17 mouse cellular contexts compared by ENCODE assay signal in genomic region chr13:62916675-62917074, GRCm38 (mm10). TPM values are rescaled to one million over a fixed set of nuclear protein-coding genes. Genes with fewer than 3 reads are reported as not detected.
DNase-seq lines count a peak whose midpoint lies in the region; ATAC-seq and TF ChIP-seq lines count a peak whose summit lies in the region.
"Had no signal": no experiment of that assay in that cellular context is flagged by ENCODE, and none has a peak within 500 bp of the region (broad histone marks: within the 10 kb centered on the region; RNA-seq: fewer than 3 reads in every experiment).

No protein-coding gene starts in this region.

- no peak overlapping the region for H3K27ac ChIP-seq in kidney, embryonic 15.5 days
- no peak overlapping the region for H3K27ac ChIP-seq in layer of hippocampus, adult 2 months
- H3K27ac ChIP-seq: forebrain, embryonic 13.5 days; hindbrain, embryonic 15.5 days; liver, embryonic 14.5 days had no signal

- intact Hi-C loops in left cerebral cortex, postnatal 36 days (cut with DNase I), result no loop called here

- 52% methylated on average over 4 of the region's 4 CpGs for WGBS in kidney, embryonic 15.5 days

- DNase-seq in kidney, adult 11 months, result peak; percentile 80
- peak; percentile 4 for DNase-seq in ovary, postnatal 36 days (ENCODE audit: low spot score)
- DNase-seq in ovary, adult 18-20 months (ENCODE audit: low spot score), result no peak
- peak; percentile 81 for DNase-seq in kidney, adult 9 months
- no peak for DNase-seq in layer of hippocampus, adult 2 months (ENCODE audit: low spot score in 2 of 2)
- DNase-seq in left cerebral cortex, postnatal 36 days (ENCODE audit: low spot score in 2 of 2), result no peak
- DNase-seq: cerebellum, postnatal 36 days; heart, postnatal 10 days had no signal

- H3K27me3 ChIP-seq in kidney, embryonic 15.5 days, result no peaks in the 10 kb centered on the region
- H3K27me3 ChIP-seq: embryonic facial prominence, embryonic 15.5 days; forebrain, embryonic 13.5 days; hindbrain, embryonic 15.5 days had no signal

- no peak overlapping the region for H3K4me3 ChIP-seq in kidney, embryonic 15.5 days (replicated peaks)
- no peak overlapping the region for H3K4me3 ChIP-seq in layer of hippocampus, adult 2 months
- H3K4me3 ChIP-seq: embryonic facial prominence, embryonic 15.5 days; forebrain, embryonic 13.5 days; hindbrain, embryonic 15.5 days; myocyte had no signal

- no peak for ATAC-seq in kidney, embryonic 15.5 days (replicated peaks; ENCODE audit: low FRiP score)
- 0 out of 2 replicates have a peak, but pooled peaks have one; percentile 14 for ATAC-seq in megakaryocyte progenitor cell, adult 5-6 weeks (replicated peaks; ENCODE audit: poor library complexity)
- ATAC-seq: forebrain, embryonic 13.5 days had no signal

- no peak for TF ChIP-seq CTCF in layer of hippocampus, adult 2 months (conservative IDR thresholded peaks at IDR 0.05)

- no peaks in the 10 kb centered on the region for H3K4me1 ChIP-seq in kidney, embryonic 15.5 days
- H3K4me1 ChIP-seq: forebrain, embryonic 13.5 days; hindbrain, embryonic 15.5 days had no signal

- no peak overlapping the region for H3K9ac ChIP-seq in kidney, embryonic 15.5 days
- H3K9ac ChIP-seq: embryonic facial prominence, embryonic 15.5 days; forebrain, embryonic 13.5 days; hindbrain, embryonic 15.5 days; liver, embryonic 14.5 days had no signal

- no peaks in the 10 kb centered on the region for H3K9me3 ChIP-seq in kidney, embryonic 15.5 days (replicated peaks)
- H3K9me3 ChIP-seq: embryonic facial prominence, embryonic 15.5 days; forebrain, embryonic 13.5 days; hindbrain, embryonic 15.5 days had no signal

- no peak overlapping the region for H3K4me2 ChIP-seq in kidney, embryonic 15.5 days
- H3K4me2 ChIP-seq: embryonic facial prominence, embryonic 15.5 days; forebrain, embryonic 13.5 days; hindbrain, embryonic 15.5 days; midbrain, embryonic 11.5 days had no signal

- no peaks in the 10 kb centered on the region for H3K36me3 ChIP-seq in kidney, embryonic 15.5 days
- H3K36me3 ChIP-seq: embryonic facial prominence, embryonic 15.5 days; hindbrain, embryonic 15.5 days had no signal

RNA-seq across cellular contexts. Expression of gene Fbp1, which starts 28.6 kb away (rescaled TPM):
- 42.4 and 48.6 TPM in 2 replicates for polyA plus RNA-seq in kidney, embryonic 15.5 days (2015; fragmentation: Nextera tagmentation; extraction: Ambion mirVana)
- total RNA-seq in megakaryocyte progenitor cell, adult 5-6 weeks (2015), result 10.5 and 13.8 TPM in 2 replicates
- total RNA-seq in megakaryocyte progenitor cell, adult 5-6 weeks (2017), result 10.5 and 19.5 TPM in 2 replicates
- under 1 TPM in 1 of 2 experiments, not detected in 1; 0.61 TPM for total RNA-seq in layer of hippocampus, adult 2 months (2021)
- total RNA-seq in left cerebral cortex, postnatal 36 days (2021), result under 1 TPM; 0.79 TPM
- total RNA-seq: heart, adult 8-10 months; heart, postnatal 10 days had no signal
- polyA plus RNA-seq: forebrain, embryonic 13.5 days; midbrain, embryonic 11.5 days; myocyte had no signal

RNA-seq across cellular contexts. Expression of gene 2010111I01Rik, which starts 48.0 kb away (rescaled TPM):
- polyA plus RNA-seq in kidney, embryonic 15.5 days (2015; fragmentation: Nextera tagmentation; extraction: Ambion mirVana), result 128 TPM in 2 replicates
- total RNA-seq in megakaryocyte progenitor cell, adult 5-6 weeks (2015), result 41.7 and 53.7 TPM in 2 replicates
- total RNA-seq in megakaryocyte progenitor cell, adult 5-6 weeks (2017), result 81.6 and 90.2 TPM in 2 replicates
- total RNA-seq in layer of hippocampus, adult 2 months (2021), result 10 to 100 TPM; 89.8 to 91.4 TPM
- total RNA-seq in left cerebral cortex, postnatal 36 days (2021), result 100 to 1,000 TPM in 1 of 2 experiments, 10 to 100 TPM in 1; 93.2 to 121 TPM

RNA-seq across cellular contexts. Expression of gene Fbp2, which starts 58.5 kb away (rescaled TPM):
- polyA plus RNA-seq in kidney, embryonic 15.5 days (2015; fragmentation: Nextera tagmentation; extraction: Ambion mirVana), result 14.2 and 14.3 TPM in 2 replicates
- total RNA-seq in megakaryocyte progenitor cell, adult 5-6 weeks (2015), result not detected in 2 replicates
- total RNA-seq in megakaryocyte progenitor cell, adult 5-6 weeks (2017), result not detected in 2 replicates
- total RNA-seq in layer of hippocampus, adult 2 months (2021), result not detected
- total RNA-seq in left cerebral cortex, postnatal 36 days (2021), result not detected
- polyA plus RNA-seq: forebrain, embryonic 13.5 days had no signal

Comparison
In these comparisons a context has a peak if more than half of its experiments do, and no peak if none do; other contexts are left out.
1. DNase-seq: peak in kidney, adult 11 months (single experiment), ovary, postnatal 36 days (single experiment) and kidney, adult 9 months (single experiment); none in ovary, adult 18-20 months (single experiment), layer of hippocampus, adult 2 months (0 of 2) and left cerebral cortex, postnatal 36 days (0 of 2).
2. RNA of gene Fbp1, which starts 28.6 kb away (total RNA-seq): 10.5 to 19.5 TPM in megakaryocyte progenitor cell, adult 5-6 weeks; 0.79 TPM in left cerebral cortex, postnatal 36 days and 0.61 TPM in layer of hippocampus, adult 2 months; every median in the first group is over 4 times any median in the second.